Mouse (Mus musculus) cerebellum, adult (tissue): ENCODE data around the gene Nop10.
"Not testable (repeated sequence)": the region's sequence is repeated elsewhere in the genome, so short reads cannot be mapped to it uniquely, and the experiment has no call there.

Experiments used
- ATAC-seq: cut with Nextera tagmentation; 2 replicates; pipeline ENCODE4 v1.9.2; 2017; ENCODE audit warnings: mild to moderate bottlenecking, moderate library complexity, mixed read lengths; ENCODE audit not compliant: insufficient number of reproducible peaks, low FRiP score, low TSS enrichment

Gene Nop10

GRCm38 (mm10) chr2:112262779-112263295, 1.1 kb downstream of the Nop10 start:
- ATAC-seq: no peak

GRCm38 (mm10) chr2:112264364-112264763, 2.6 kb downstream of the Nop10 start:
- no peak for ATAC-seq

- peak; percentile 79 for ATAC-seq
Observed at GRCm38 (mm10) chr2:112265448-112266241, 3.9 kb downstream of the Nop10 start, which contains the start of gene Slc12a6. Gene Slc12a6 (plus strand): TSS chr2:112265825.

GRCm38 (mm10) chr2:112266242-112266592, 4.5 kb downstream of the Nop10 start, which contains the start of gene Gm21985:
Gene Gm21985 (plus strand): TSS chr2:112266314.
- ATAC-seq: peak; percentile 12

- ATAC-seq: no peak
Observed at GRCm38 (mm10) chr2:112266780-112267179, 5.1 kb downstream of the Nop10 start.

- no peak for ATAC-seq
Observed at GRCm38 (mm10) chr2:112267547-112268269, 6.0 kb downstream of the Nop10 start.

- ATAC-seq: no peak
Observed at GRCm38 (mm10) chr2:112270011-112270410, 8.3 kb downstream of the Nop10 start.

GRCm38 (mm10) chr2:112272909-112273308, 11.2 kb downstream of the Nop10 start:
- ATAC-seq: no peak

GRCm38 (mm10) chr2:112273474-112273873, 11.7 kb downstream of the Nop10 start:
- no peak for ATAC-seq

- no peak for ATAC-seq
Observed at GRCm38 (mm10) chr2:112276870-112277269, 15.1 kb downstream of the Nop10 start.

GRCm38 (mm10) chr2:112282846-112283245, 21.1 kb downstream of the Nop10 start:
- ATAC-seq: no peak

- peak; percentile 70; the same call in 1 of the 2 replicates for ATAC-seq
Observed at GRCm38 (mm10) chr2:112284363-112285030, 22.8 kb downstream of the Nop10 start.

- no peak for ATAC-seq
Observed at GRCm38 (mm10) chr2:112285031-112285390, 23.3 kb downstream of the Nop10 start.

GRCm38 (mm10) chr2:112286062-112286461, 24.3 kb downstream of the Nop10 start:
- not testable (repeated sequence) for ATAC-seq

- no peak for ATAC-seq
Observed at GRCm38 (mm10) chr2:112287059-112287458, 25.3 kb downstream of the Nop10 start.

GRCm38 (mm10) chr2:112289507-112289906, 27.8 kb downstream of the Nop10 start:
- ATAC-seq: no peak

GRCm38 (mm10) chr2:112292823-112293222, 31.1 kb downstream of the Nop10 start:
- ATAC-seq: peak; percentile 60; the same call in 1 of the 2 replicates

GRCm38 (mm10) chr2:112296211-112296610, 34.5 kb downstream of the Nop10 start:
- no peak for ATAC-seq

- no peak for ATAC-seq
Observed at GRCm38 (mm10) chr2:112298221-112298620, 36.5 kb downstream of the Nop10 start.

- no peak for ATAC-seq
Observed at GRCm38 (mm10) chr2:112308671-112309070, 46.9 kb downstream of the Nop10 start.

GRCm38 (mm10) chr2:112309161-112309600, 47.5 kb downstream of the Nop10 start:
- ATAC-seq: peak; percentile 52
